Mouse (Mus musculus) cerebellum, adult 18-20 months (tissue): ENCODE data around the gene Syngap1.
A peak's percentile ranks its signal among the peaks of the same experiment; 100 is the strongest.

Experiments used
- DNase-seq, 2 experiments: peaks; one replicate each; pipeline ENCODE4 v3.0.0; 2021

The Syngap1 gene

DNA sequence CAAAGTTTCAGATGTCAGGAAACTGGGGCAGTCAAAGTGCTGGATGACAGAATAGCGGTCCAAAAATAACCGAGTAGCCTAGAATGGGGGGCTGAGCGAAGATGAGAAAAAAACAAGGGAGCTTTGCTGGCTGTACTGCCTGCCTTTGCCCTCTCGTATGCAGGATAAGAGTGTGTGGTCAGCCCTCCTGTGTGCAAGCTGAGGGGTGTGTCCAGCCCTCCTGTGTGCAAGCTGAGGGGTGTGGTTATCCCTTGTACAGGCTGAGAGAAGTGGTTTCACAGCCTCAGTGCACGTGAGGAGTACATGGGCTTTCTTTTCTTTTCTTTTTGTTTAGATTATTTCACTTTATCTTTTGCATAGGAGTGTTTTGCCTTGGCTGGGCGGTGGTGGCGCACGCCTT lies 54.5 kb downstream of the Syngap1 start:
- no peak for DNase-seq

GRCm38 (mm10) chr17:26997661-26998060 lies 56.6 kb downstream of the Syngap1 start:
- DNase-seq: no peak

- no peak for DNase-seq
Measured at GRCm38 (mm10) chr17:26998283-26998682, 57.2 kb downstream of the Syngap1 start.

GRCm38 (mm10) chr17:26999996-27000395 lies 58.9 kb downstream of the Syngap1 start:
- DNase-seq: no peak

- no peak for DNase-seq
Measured at GRCm38 (mm10) chr17:27001151-27001550, 60.1 kb downstream of the Syngap1 start.

- DNase-seq: no peak
Measured at GRCm38 (mm10) chr17:27001889-27002288, 60.8 kb downstream of the Syngap1 start.

DNA sequence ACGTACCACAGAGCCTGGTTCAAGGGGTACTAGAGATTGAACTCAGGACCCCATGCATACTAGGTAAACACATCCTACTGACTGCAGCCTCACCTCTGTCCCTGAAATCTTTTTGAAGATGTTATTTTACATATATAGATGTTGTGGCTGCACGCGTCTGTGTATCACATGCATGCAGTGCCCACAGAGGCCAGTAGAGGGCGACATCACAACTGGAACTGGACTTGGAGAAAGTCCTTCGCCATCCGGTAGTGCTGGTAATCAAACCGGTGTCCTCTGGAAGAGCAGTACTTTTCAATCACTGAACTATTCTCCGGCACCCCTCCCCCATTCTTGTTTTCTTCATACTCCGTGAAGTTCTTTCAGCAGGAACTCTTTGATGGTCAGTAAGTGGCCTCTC lies 63.4 kb downstream of the Syngap1 start:
- peak; percentile 43 to 56 for DNase-seq

DNA sequence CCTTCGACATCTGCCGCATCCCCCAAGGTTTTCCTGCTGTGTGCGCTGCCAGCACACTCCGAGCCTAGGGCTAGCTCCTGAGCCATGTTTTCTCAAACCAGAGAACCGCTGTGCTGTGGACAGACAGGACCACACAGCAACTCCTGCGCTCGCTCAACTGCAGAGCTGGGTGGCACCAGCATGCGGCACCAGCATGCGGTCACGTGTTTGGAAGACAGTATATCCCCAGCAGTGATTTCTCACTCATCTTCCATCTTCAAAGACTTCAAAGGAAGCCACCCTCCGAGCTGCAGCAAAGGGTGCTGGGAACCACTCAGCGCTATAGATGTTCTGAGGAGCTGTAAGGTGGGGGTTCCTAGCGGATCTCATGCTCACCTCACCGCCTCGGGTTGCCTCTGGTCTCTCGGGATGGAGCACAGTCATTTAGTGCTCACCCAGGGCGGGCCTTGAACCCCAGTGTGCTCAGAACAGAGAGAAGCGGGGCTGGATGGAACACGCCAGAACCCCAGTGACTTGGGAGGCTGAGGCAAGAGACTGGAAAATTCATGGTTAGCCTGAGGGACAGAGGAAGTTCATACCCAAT lies 63.9 kb downstream of the Syngap1 start:
- no peak for DNase-seq

GRCm38 (mm10) chr17:27005644-27006043 lies 64.6 kb downstream of the Syngap1 start:
- DNase-seq: no peak

DNA sequence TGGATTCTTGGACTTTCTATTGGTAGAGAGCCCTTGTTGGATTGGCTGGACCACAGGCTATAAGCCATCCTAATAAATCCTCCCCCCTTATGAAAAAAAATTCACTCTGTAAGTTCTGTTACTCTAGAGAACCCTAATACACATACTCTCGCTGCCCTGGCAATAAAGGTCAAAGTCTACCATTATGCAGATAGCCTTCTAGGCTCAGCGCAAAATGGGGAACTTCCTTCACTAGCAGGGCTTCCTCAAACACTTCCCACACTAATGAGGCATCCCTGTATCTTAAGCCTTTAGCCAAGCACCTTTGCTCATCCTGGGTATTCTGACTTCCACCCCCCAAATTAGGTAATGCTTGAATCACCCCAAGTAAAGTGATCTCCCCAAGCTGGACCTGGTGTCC lies 67.2 kb downstream of the Syngap1 start:
- no peak for DNase-seq

GRCm38 (mm10) chr17:27011167-27011566 lies 70.1 kb downstream of the Syngap1 start:
- no peak for DNase-seq

DNA sequence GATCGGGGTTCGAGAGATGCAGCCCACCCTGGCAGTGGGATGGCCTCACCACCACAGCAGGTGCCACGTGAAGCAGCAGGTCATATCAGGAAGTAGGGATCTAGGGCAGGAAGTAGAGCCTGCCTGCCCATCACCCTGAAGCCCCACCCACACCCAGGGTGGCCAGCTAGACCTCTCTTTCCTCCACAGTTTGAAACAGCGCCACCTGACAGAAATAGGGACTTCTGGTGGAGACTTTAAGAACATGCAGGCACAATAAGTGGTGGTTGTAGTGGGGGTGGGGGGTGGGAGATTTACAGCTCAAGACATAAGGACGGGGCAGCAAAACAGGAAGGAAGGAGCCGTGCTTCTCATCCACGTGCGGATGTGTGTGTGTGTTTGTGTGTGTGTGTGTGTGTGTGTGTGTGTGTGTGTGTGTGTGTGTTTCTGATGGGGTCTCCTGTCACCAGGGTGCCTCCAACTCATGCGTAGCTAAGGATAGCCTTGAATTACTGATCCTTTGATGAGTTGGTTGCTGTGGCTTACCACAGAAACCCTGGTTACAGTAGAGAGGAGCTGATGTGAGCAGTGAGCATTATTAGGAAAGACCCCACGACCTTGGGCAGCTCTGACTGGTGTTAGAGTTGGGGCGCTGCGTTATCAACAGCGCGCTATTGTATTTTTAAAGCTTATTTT lies 71.1 kb downstream of the Syngap1 start:
- DNase-seq: no peak

- DNase-seq: no peak
Measured at GRCm38 (mm10) chr17:27012909-27013308, 71.9 kb downstream of the Syngap1 start.

DNA sequence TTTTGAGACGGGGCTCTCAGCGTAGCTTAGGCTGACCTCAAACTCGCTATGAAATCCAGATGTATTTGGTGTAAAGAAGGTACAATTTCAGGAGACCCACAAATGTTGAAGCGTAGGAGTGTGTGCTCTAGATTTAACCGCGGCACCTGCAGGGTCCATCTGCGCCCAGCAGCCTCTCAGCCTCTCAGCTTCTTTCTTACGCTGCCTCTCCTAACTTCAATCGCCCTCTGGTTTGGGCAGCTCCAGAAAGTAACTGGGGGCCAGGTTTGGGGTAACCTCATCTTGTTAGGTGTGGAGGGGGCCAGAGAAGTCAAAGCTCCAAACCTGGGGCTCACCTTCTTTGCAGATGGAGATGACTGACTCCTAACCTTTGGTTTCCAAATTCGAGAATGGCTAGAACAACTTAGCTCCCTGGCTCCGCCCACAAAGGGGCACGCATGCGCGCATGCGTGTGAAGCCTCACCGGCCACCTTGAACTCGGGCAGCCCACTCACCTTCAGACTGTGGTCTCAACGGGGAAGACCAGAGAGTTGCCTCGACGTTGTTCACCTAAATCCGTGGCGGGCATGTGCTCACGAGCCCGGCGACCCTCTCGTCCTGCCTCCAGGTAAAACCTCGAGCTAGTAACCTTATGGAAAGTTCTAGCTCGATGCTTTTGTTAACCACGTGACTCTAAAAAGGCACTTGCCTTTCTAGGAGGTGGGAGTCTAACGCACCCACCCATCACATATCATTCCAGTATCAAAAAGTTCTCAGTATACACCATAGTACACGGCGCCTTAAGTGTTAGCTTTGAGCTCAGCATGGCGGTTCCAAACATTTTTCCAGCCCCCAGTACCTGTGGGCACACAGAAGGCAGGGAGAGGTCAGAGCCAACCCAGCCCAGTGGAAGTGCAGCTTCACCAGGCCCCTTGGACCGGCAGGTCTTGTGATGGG lies 76.8 kb downstream of the Syngap1 start:
- DNase-seq: peak; percentile 87 to 92

DNA sequence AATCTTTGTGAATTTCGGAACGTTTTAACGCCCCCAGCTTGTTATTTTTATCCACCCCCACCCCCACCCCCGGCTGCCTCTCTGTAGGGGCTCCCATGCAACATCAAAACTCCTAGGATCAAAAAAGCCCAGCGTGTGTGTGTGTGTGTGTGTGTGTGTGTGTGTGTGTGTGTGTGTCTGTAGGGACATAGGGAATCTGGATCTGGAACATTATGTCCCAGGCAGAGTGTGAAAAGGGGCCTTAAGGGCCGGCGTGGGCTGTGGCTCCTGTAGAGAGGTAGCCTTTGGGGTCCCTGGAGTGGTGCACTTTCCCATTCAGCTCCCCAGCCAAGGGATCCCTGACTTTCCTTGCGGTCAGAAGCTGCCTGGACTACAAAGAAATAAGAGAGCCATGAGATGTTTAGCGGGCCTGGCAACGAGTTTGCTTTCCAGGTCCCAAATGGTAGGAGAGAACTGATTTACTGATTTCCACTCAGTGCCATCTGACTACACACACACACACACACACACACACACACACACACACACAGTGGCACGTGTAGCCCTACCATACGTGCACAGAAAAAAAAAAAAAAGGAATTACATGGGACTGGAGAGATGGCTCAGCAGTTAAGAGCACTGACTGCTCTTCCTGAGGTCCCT lies 77.6 kb downstream of the Syngap1 start:
- no peak for DNase-seq

GRCm38 (mm10) chr17:27021076-27021475 lies 80.0 kb downstream of the Syngap1 start:
- DNase-seq: peak; percentile 81 to 86

DNA sequence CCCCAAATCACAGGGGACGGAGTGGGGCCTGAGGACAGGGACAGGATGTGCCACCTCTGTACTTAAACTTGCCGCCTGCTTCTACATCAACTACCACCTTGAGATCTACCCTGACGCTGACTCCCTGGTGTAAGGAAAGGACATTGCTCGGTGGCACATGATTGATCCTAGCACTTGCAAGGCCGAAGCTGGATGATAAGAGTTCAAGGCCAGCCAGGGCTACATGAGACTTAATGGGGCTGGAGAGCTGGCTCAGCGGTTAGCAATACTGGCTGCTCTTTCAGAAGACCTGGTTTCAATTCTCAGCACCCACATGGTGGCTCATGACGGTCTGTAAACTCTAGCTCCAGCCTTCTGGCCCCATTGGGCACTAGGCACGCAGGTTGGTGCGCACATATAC lies 80.7 kb downstream of the Syngap1 start:
- no peak for DNase-seq
